Mouse (Mus musculus) Patski (cell line): ENCODE data around the gene Cenph. TPM values are rescaled to one million over a fixed set of nuclear protein-coding genes. Genes with fewer than 3 reads are reported as not detected.

Experiments used
- ATAC-seq: fragments of 100-300 bp; one replicate; pipeline ENCODE4 v1.8.0; 2021
- CTCF ChIA-PET: fragments of 350-600 bp; sonication (Branson Sonifier 250); formaldehyde crosslinking; loops from one replicate; lab custom pipeline; 2022; ENCODE audit warnings: inconsistent platforms; lab: Charles Lee
- POLR2A ChIA-PET: fragments of 350-600 bp; sonication (Branson Sonifier 250); formaldehyde crosslinking; loops from one replicate; lab custom pipeline; 2022; ENCODE audit warnings: antibody characterized with exemption, inconsistent platforms; lab: Charles Lee
- DNase-seq: peaks from one replicate; pipeline ENCODE4 v3.0.0-alpha.2; 2011; ENCODE audit warnings: low read depth, low spot score
- H3K27me3 ChIP-seq: fragments of 371-371 bp; one replicate; pipeline ENCODE4 v1.5.1; 2021
- CTCF ChIP-seq: fragments of 100-300 bp; IDR thresholded peaks from one replicate; pipeline ENCODE4 v1.5.1; 2021
- in situ Hi-C: fragments of 300-500 bp; cut with MboI; formaldehyde crosslinking; loops from 3 replicates; pipeline ENCODE4 v1.11.1; 2018; ENCODE audit warnings: low pct_unique_long_range_greater_than_20kb, mixed read lengths
- polyA plus RNA-seq: library from polyadenylated mRNA; unstranded; gene quantifications from one replicate; pipeline ENCODE4 v1.2.3, GENCODE M21; 2021

Gene Cenph
- polyA plus RNA-seq, 1 experiment from 2014 or later = 14.3 TPM

DNA sequence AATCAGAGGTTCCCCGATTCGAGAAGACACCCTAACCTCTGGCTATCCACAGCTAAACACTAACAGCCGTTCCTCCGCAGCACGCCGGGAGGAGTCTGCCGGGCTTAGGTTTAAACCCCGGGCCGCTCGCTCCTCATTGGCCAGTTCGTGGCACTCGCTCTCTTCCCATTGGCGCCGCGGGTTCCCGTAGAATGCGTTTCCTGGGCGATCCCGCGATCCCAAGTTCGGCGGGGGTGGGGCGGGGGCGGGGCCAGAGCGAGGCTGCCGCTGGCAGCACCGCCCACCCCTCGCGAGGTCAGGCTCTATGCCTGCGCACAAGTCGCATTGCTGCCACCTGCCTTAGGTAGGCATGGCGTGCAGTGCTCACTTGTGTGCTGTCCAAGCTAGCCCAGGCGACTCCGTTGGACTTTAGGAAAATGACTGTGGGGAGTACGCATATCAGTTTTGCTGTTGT lies 10.7 kb upstream of the Cenph start, which contains the start of gene Ccnb1:
Gene Ccnb1, minus strand, starts transcription at position 157 of the 454 bp plus-strand sequence.
- CTCF ChIA-PET = no interaction called here
- in situ Hi-C loops = no loop called here

GRCm38 (mm10) chr13:100785806-100786413 lies 10.2 kb upstream of the Cenph start:
- POLR2A ChIA-PET = interaction anchor here (1.0 to 1.3 kb wide), 2 partner anchors 42 to 126 kb away, joined by 3 to 5 read pairs; no protein-coding TSS in a partner anchor

More for the DNA sequence above, 10.7 kb upstream of the Cenph start, which contains the start of gene Ccnb1:
- no peak for TF ChIP-seq CTCF
- DNase-seq (peak; percentile 57), ATAC-seq (peak; percentile 97)
- POLR2A ChIA-PET = interaction anchor here (1.3 kb wide), 1 partner anchor 43 kb away, joined by 5 read pairs; no protein-coding TSS in a partner anchor
- H3K27me3 ChIP-seq = no peaks in the 10 kb centered on the region

GRCm38 (mm10) chr13:100777491-100777890 lies 1.8 kb upstream of the Cenph start:
- in situ Hi-C loops = no loop called here
- POLR2A ChIA-PET = no interaction called here
- TF ChIP-seq CTCF = no peak
- ATAC-seq = no peak
- CTCF ChIA-PET = no interaction called here
- no peak for DNase-seq
- no peaks in the 10 kb centered on the region for H3K27me3 ChIP-seq

More at GRCm38 (mm10) chr13:100785806-100786413, 10.2 kb upstream of the Cenph start:
- CTCF ChIA-PET = no interaction called here
- ATAC-seq = no peak
- in situ Hi-C loops = no loop called here
- H3K27me3 ChIP-seq = no peaks in the 10 kb centered on the region
- TF ChIP-seq CTCF = no peak
- no peak for DNase-seq

GRCm38 (mm10) chr13:100776710-100777109 lies 1.0 kb upstream of the Cenph start:
- in situ Hi-C loops = no loop called here
- POLR2A ChIA-PET = no interaction called here
- no peak for TF ChIP-seq CTCF
- ATAC-seq = no peak
- DNase-seq = no peak
- CTCF ChIA-PET = no interaction called here
- no peaks in the 10 kb centered on the region for H3K27me3 ChIP-seq

GRCm38 (mm10) chr13:100776056-100776419 lies 339 bp upstream of the Cenph start:
- CTCF ChIA-PET = interaction anchor here (0.6 kb wide), 1 partner anchor 38 kb away, joined by 3 read pairs; no protein-coding TSS in a partner anchor
- POLR2A ChIA-PET = interaction anchor here (1.0 kb wide), 1 partner anchor 33 kb away, joined by 3 read pairs; no protein-coding TSS in a partner anchor
- in situ Hi-C loops = no loop called here
- no peak for TF ChIP-seq CTCF
- ATAC-seq (no peak), DNase-seq (no peak)
- H3K27me3 ChIP-seq = no peaks in the 10 kb centered on the region

DNA sequence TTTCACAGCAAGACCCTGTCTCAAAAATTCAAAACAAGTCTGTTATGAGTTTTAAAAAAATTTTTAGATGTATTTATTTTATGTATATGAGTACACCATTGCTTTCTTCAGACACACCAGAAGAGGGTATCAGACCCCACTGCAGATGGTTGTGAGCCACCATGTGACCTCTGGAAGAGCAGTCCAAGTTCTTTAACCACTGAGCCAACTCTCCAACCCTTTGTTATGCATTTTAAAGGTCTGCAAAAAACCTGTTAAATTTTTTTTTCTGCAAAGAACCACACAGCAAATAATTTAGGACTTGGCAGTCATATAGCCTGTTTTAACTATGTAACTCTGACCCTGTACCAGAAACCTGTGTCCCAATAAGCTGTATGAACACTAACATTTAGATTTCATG lies 995 bp downstream of the Cenph start:
- DNase-seq = no peak
- in situ Hi-C loops = no loop called here
- POLR2A ChIA-PET = no interaction called here
- H3K27me3 ChIP-seq = no peaks in the 10 kb centered on the region
- TF ChIP-seq CTCF = no peak
- no peak for ATAC-seq
- CTCF ChIA-PET = no interaction called here

DNA sequence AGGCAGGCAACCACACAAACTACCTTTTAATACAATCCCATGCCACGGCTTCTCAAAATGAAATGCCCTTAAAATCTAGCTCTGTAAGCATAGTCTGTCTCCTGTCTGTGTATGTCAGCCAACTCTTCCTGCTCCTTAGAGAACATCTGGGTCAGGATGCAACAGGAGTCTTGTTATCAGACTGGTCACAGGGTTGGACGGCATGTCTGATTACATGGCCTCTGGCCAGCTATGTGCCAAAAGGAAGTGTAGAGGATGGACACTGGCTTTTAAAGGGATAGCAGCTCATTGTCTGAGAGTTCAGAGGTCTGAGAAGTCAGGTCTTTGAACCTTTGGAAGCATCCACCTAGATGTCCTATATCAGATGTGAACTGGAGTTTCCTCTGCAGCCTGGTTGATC lies 20.4 kb downstream of the Cenph start:
- ChIA-PET CTCF (no interaction called here), POLR2A (interaction anchor here (1.0 kb wide), 1 partner anchor 11 kb away, joined by 3 read pairs; the partner anchor contains the start of gene Mrps36)
- no peaks in the 10 kb centered on the region for H3K27me3 ChIP-seq
- DNase-seq (no peak), ATAC-seq (no peak)
- in situ Hi-C loops = no loop called here
- no peak for TF ChIP-seq CTCF

GRCm38 (mm10) chr13:100754186-100754585 lies 21.5 kb downstream of the Cenph start:
- no peak for TF ChIP-seq CTCF
- ATAC-seq = no peak
- in situ Hi-C loops = no loop called here
- H3K27me3 ChIP-seq = no peaks in the 10 kb centered on the region
- ChIA-PET POLR2A (no interaction called here), CTCF (no interaction called here)
- no peak for DNase-seq

DNA sequence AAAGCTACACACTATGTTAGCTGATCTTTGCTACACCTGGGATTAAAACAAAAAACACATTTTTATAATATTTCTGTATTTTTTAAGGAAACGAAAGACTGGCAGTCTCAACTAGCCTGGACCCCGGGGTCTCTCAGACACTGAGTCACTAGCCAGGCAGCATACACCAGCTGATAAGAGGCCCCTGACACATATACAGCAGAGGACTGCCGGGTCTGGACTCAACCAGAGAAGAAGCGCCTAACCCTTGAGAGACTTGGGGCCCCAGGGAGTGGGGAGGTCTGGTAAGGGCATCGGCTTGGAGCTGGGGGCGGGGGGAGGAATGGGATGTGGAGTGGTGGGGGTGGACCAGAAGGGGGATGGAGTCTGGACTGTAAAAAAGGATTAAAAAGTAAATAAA lies 22.7 kb downstream of the Cenph start:
- in situ Hi-C loops = no loop called here
- DNase-seq = no peak
- no peaks in the 10 kb centered on the region for H3K27me3 ChIP-seq
- ChIA-PET POLR2A (no interaction called here), CTCF (no interaction called here)
- TF ChIP-seq CTCF = no peak
- ATAC-seq = no peak

DNA sequence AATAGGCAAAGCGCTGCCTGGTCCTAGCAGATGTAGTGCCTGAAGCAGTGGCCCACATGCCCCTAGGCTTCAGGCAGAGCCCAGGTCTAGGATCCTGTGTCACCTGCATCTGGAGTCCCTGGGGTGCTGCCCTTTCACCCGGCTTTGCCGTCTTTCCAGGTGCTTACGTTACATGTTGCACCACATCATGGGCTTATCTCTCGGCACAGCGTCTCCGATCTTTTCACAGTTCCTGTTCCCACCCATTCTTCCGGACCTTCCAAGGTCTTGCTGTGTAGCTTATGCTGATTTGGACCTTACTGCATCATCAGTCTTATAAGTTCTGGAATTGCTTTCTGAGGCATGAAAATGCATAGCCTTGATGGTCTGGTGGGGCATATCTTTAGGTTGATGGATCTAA lies 23.2 kb downstream of the Cenph start:
- ATAC-seq (no peak), DNase-seq (no peak)
- in situ Hi-C loops = no loop called here
- POLR2A ChIA-PET = no interaction called here
- TF ChIP-seq CTCF = no peak
- no peaks in the 10 kb centered on the region for H3K27me3 ChIP-seq
- CTCF ChIA-PET = no interaction called here

GRCm38 (mm10) chr13:100751402-100751801 lies 24.3 kb downstream of the Cenph start:
- no peak for ATAC-seq
- TF ChIP-seq CTCF = no peak
- ChIA-PET POLR2A (no interaction called here), CTCF (no interaction called here)
- H3K27me3 ChIP-seq = no peaks in the 10 kb centered on the region
- no peak for DNase-seq
- in situ Hi-C loops = no loop called here

DNA sequence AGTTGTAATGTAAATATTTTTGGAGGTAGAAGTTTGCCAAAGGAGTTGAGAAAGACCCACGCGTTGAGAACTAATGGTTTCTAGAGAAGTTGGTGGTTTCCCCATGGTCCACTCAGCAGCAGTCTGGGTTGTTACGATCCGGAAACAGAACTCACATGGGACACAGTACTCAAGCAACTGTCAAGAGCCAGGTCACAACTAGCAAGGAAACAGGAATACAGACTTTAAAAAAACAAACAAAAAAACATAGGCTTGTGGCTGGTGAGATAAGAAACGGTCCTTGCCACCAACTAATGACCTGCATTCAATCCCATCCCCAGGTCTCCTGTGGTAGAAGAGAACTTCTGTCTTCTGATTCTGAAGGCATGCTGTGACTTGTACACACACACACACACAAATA lies 24.9 kb downstream of the Cenph start:
- in situ Hi-C loops = no loop called here
- ChIA-PET CTCF (no interaction called here), POLR2A (no interaction called here)
- H3K27me3 ChIP-seq = no peaks in the 10 kb centered on the region
- ATAC-seq = no peak
- DNase-seq = no peak
- TF ChIP-seq CTCF = no peak
